Mouse (Mus musculus) CH12.LX (cell line): ENCODE data around the gene Dimt1. TPM values are rescaled to one million over a fixed set of nuclear protein-coding genes. Genes with fewer than 3 reads are reported as not detected.

Experiments used
- DNase-seq: peaks from one replicate; pipeline ENCODE4 v3.0.0-alpha.2; 2013; ENCODE audit errors: extremely low read depth
- H3K27ac ChIP-seq: 2 replicates; pipeline ENCODE4 v1.5.1; 2012; ENCODE audit warnings: low read depth, mild to moderate bottlenecking, control low read depth, moderate library complexity; ENCODE audit not compliant: insufficient read depth
- H3K27me3 ChIP-seq: replicated peaks from 2 replicates; pipeline ENCODE3; 2012; ENCODE audit warnings: inconsistent platforms
- H3K36me3 ChIP-seq, 2 experiments: replicated peaks in 1 of 2; 2 replicates each; pipeline versions ENCODE3 to v1.6.1; 2012; ENCODE audit warnings: inconsistent platforms in 1 of 2, low read length in 1 of 2, mild to moderate bottlenecking in 1 of 2, mixed read lengths in 1 of 2, moderate library complexity in 1 of 2; ENCODE audit not compliant: control insufficient read depth in 1 of 2, insufficient read depth in 1 of 2
- H3K4me1 ChIP-seq, 2 experiments: 2 replicates each; pipeline ENCODE4 v1.6.1; 2012; ENCODE audit warnings: inconsistent platforms in 1 of 2, moderate library complexity in 1 of 2; ENCODE audit not compliant: insufficient read depth in 2 of 2, control insufficient read depth in 1 of 2
- H3K4me2 ChIP-seq: 2 replicates; pipeline ENCODE4 v1.6.1; 2012; ENCODE audit warnings: low read depth, mild to moderate bottlenecking, control low read depth; ENCODE audit not compliant: poor library complexity, insufficient read depth, severe bottlenecking
- H3K4me3 ChIP-seq, 3 experiments: fragments of 150-350 bp in 1 of 3; sonication (generic) in 1 of 3; replicated peaks in 1 of 3; 2 replicates each; pipeline versions ENCODE3 to v1.5.1; 2011 to 2012; ENCODE audit warnings: low read depth in 2 of 3, low read length in 2 of 3, mild to moderate bottlenecking in 2 of 3, moderate library complexity in 2 of 3, control low read depth in 1 of 3, improper control_type of control experiment in 1 of 3, inconsistent platforms in 1 of 3, mixed read lengths in 1 of 3; ENCODE audit not compliant: poor library complexity in 1 of 3
- H3K79me2 ChIP-seq: replicated peaks from 2 replicates; pipeline ENCODE4 v1.6.1; 2012; ENCODE audit warnings: mild to moderate bottlenecking, moderate library complexity; ENCODE audit not compliant: control insufficient read depth, poor library complexity, insufficient read depth, severe bottlenecking; ENCODE audit errors: extremely low read depth
- H3K9ac ChIP-seq: 2 replicates; pipeline ENCODE4 v1.6.1; 2012; ENCODE audit warnings: low read depth, mild to moderate bottlenecking, control low read depth, moderate library complexity; ENCODE audit not compliant: insufficient read depth
- H3K9me3 ChIP-seq: replicated peaks from 2 replicates; pipeline ENCODE3; 2012; ENCODE audit warnings: low read length, inconsistent platforms, mixed read lengths
- BHLHE40 ChIP-seq: IDR thresholded peaks from 2 replicates; pipeline ENCODE4 v1.6.1; 2011; ENCODE audit warnings: mild to moderate bottlenecking, low read depth, low read length, improper control_type of control experiment
- CHD2 ChIP-seq: IDR thresholded peaks from 2 replicates; pipeline ENCODE4 v1.6.1; 2011; ENCODE audit warnings: low read length, improper control_type of control experiment
- CTCF ChIP-seq, 2 experiments: IDR thresholded peaks in 1 of 2; conservative IDR thresholded peaks in 1 of 2; 2 replicates each; pipeline ENCODE4 v1.5.1; 2011 to 2012; ENCODE audit warnings: low read depth in 2 of 2, low read length in 2 of 2, improper control_type of control experiment in 1 of 2, inconsistent platforms in 1 of 2, mild to moderate bottlenecking in 1 of 2, moderate library complexity in 1 of 2
- E2F4 ChIP-seq: IDR thresholded peaks from 2 replicates; pipeline ENCODE4 v1.6.1; 2011; ENCODE audit warnings: low read depth, low read length, improper control_type of control experiment; ENCODE audit not compliant: insufficient replicate concordance
- ELF1 ChIP-seq: IDR thresholded peaks from 2 replicates; pipeline ENCODE4 v1.6.1; 2014; ENCODE audit warnings: low read depth, mild to moderate bottlenecking, inconsistent platforms, low read length, improper control_type of control experiment
- ETS1 ChIP-seq: conservative IDR thresholded peaks from 2 replicates; pipeline ENCODE4 v1.6.1; 2012; ENCODE audit warnings: low read depth, mild to moderate bottlenecking, inconsistent platforms, low read length, improper control_type of control experiment, moderate library complexity
- GABPA ChIP-seq: IDR thresholded peaks from 2 replicates; pipeline ENCODE4 v1.6.1; 2012; ENCODE audit warnings: low read depth, low read length, improper control_type of control experiment, inconsistent platforms; ENCODE audit not compliant: insufficient replicate concordance
- HCFC1 ChIP-seq: IDR thresholded peaks from 2 replicates; pipeline ENCODE4 v1.6.1; 2012; ENCODE audit warnings: low read depth, mild to moderate bottlenecking, inconsistent platforms, low read length, improper control_type of control experiment
- MAZ ChIP-seq: IDR thresholded peaks from 2 replicates; pipeline ENCODE4 v1.6.1; 2012; ENCODE audit warnings: low read depth, mild to moderate bottlenecking, inconsistent platforms, low read length, improper control_type of control experiment, moderate library complexity
- MEF2A ChIP-seq: IDR thresholded peaks from 2 replicates; pipeline ENCODE4 v1.6.1; 2014; ENCODE audit warnings: low read depth, mild to moderate bottlenecking, inconsistent platforms, low read length, improper control_type of control experiment, borderline replicate concordance
- MYC ChIP-seq: IDR thresholded peaks from 2 replicates; pipeline ENCODE4 v1.6.1; 2011; ENCODE audit warnings: low read depth, mild to moderate bottlenecking, improper control_type of control experiment, low read length
- NELFE ChIP-seq: IDR thresholded peaks from 2 replicates; pipeline ENCODE4 v1.6.1; 2011; ENCODE audit warnings: low read depth, low read length, improper control_type of control experiment
- NRF1 ChIP-seq: IDR thresholded peaks from 2 replicates; pipeline ENCODE4 v1.6.1; 2014; ENCODE audit warnings: low read depth, mild to moderate bottlenecking, inconsistent platforms, low read length, improper control_type of control experiment, moderate library complexity
- PAX5 ChIP-seq: IDR thresholded peaks from 2 replicates; pipeline ENCODE4 v1.6.1; 2012; ENCODE audit warnings: low read length, inconsistent platforms, mixed read lengths
- POLR2A ChIP-seq: IDR thresholded peaks from 2 replicates; pipeline ENCODE4 v1.6.1; 2011; ENCODE audit warnings: low read depth, mild to moderate bottlenecking, improper control_type of control experiment, low read length
- SIN3A ChIP-seq: IDR thresholded peaks from 2 replicates; pipeline ENCODE4 v1.6.1; 2012; ENCODE audit warnings: low read length, improper control_type of control experiment, inconsistent platforms
- TBP ChIP-seq: conservative IDR thresholded peaks from 2 replicates; pipeline ENCODE4 v1.6.1; 2011; ENCODE audit warnings: low read depth, low read length, improper control_type of control experiment
- TCF12 ChIP-seq: IDR thresholded peaks from 2 replicates; pipeline ENCODE4 v1.6.1; 2014; ENCODE audit warnings: low read depth, mild to moderate bottlenecking, inconsistent platforms, low read length, improper control_type of control experiment
- USF2 ChIP-seq: conservative IDR thresholded peaks from 2 replicates; pipeline ENCODE4 v1.6.1; 2011; ENCODE audit warnings: low read depth, low read length, improper control_type of control experiment
- ZMIZ1 ChIP-seq: IDR thresholded peaks from 2 replicates; pipeline ENCODE4 v1.6.1; 2012; ENCODE audit warnings: low read depth, mild to moderate bottlenecking, inconsistent platforms, low read length, improper control_type of control experiment
- ZNF384 ChIP-seq: IDR thresholded peaks from 2 replicates; pipeline ENCODE4 v1.6.1; 2012; ENCODE audit warnings: low read depth, low read length, improper control_type of control experiment, inconsistent platforms
- dilution Hi-C: fragments of 300-500 bp; cut with MboI; formaldehyde crosslinking; loops from 2 replicates; pipeline ENCODE4 v1.14.3; 2020; ENCODE audit warnings: low sequenced_read_pairs; ENCODE audit not compliant: extremely low pct_unique_long_range_greater_than_20kb, extremely low pct_ligation_motif_present
- in situ Hi-C: fragments of 300-500 bp; cut with MboI; formaldehyde crosslinking; loops from 3 replicates; pipeline ENCODE4 v1.14.3; 2019; ENCODE audit warnings: low sequenced_read_pairs, low pct_ligation_motif_present, low pct_unique_long_range_greater_than_20kb, mixed read lengths
- polyA plus RNA-seq: library from polyadenylated mRNA; unstranded; fragments of >175 nt; gene quantifications from 2 replicates; pipeline ENCODE4 v1.2.1, GENCODE M21; 2012; ENCODE audit warnings: low read depth; ENCODE audit not compliant: insufficient read length
- total RNA-seq, 2 experiments: library from RNA; depleted of rRNA; stranded (reverse); fragments of 300-350 nt in 1 of 2; fragments of >200 nt in 1 of 2; gene quantifications; 2 replicates each; pipeline ENCODE4 v1.2.3; 2012 to 2014

The Dimt1 gene
- total and polyA plus RNA-seq, 3 experiments: 25.9 to 66.4 (median 49.4) TPM

DNA sequence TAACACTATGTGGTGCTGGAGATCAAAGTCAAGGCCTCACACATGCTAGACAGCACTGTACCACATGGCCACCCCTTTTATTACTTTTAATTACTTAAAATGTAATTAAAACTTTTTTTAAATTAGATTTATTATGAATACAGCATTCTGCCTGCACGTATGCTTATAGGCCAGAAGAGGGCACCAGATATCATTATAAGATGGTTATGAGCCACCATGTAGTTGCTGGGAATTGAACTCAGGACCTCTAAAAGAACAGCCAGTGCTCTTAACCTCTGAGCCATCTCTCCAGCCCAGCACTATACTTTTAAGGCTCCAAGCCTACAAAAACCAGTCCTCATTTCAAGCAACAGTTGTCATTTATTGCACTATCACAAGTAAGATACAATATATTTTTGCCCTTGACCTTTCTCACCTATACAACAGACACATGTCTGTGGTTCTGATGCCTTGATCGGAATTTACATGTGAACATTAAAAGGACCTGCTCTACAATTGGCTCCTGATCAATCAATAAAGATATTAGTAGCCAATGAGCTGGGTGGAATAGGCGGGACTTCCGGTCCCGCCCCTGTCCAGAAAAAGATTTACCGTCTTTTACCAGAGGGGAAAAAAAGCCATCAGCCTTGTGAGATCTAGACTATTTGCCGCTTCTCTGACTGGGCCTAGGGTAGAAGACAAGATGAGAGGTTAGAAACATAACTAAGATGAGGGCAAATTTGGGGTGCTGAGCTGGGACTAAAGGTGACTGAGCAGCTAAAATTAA is 5.5 kb upstream of the Dimt1 start:
- H3K9ac ChIP-seq: peak overlapping the region; percentile 94

DNA sequence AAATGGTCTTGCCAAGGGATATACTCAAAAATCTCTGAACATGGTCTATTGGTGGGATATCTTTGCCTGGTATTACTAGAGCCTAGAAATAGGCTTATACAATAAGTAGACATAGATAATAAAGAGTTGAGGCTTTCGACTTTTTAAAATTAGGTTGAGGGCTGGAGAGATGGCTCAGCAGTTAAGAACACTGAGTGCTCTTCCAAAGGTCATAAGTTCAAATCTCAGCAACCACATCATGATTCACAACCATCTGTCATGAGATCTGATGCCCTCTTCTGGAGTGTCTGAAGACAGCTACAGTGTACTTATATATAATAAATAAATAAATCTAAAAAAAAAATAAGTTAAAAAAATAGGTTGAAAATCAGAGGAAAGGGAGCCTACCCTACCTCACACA is 4.2 kb upstream of the Dimt1 start:
- Histone ChIP-seq H3K4me1 (peaks cover 0 to 6% of the 10 kb centered on the region in 2 experiments; a peak in 3 of 4 replicates), H3K9ac (no peak overlapping the region), H3K27me3 (no peaks in the 10 kb centered on the region), H3K4me2 (no peak overlapping the region), H3K4me3 (no peak overlapping the region), H3K27ac (no peak overlapping the region), H3K79me2 (peaks cover 7% of the 10 kb centered on the region), H3K9me3 (no peaks in the 10 kb centered on the region), H3K36me3 (no peaks in the 10 kb centered on the region)
- TF ChIP-seq PAX5 (no peak), CTCF (conservative IDR thresholded peaks at IDR 0.05 in 1 of 2, IDR thresholded peaks at IDR 0.05 in 1 of 2; ENCODE audit: low read depth in 2 of 2, low read length in 2 of 2) (no peak), GABPA (no peak)
- dilution Hi-C loops: no loop called here
- DNase-seq: no peak
- in situ Hi-C loops: loop anchor here (10.0 kb wide), 1 partner anchor 152 kb away; no protein-coding TSS in a partner anchor

More for the DNA sequence above, 5.5 kb upstream of the Dimt1 start:
- Histone ChIP-seq H3K36me3 (no peaks in the 10 kb centered on the region), H3K4me1 (peaks cover 0 to 11% of the 10 kb centered on the region in 2 experiments; a peak in 3 of 4 replicates)
- in situ Hi-C loops: loop anchor here (10.0 kb wide), 1 partner anchor 153 kb away; no protein-coding TSS in a partner anchor
- peak; percentile 47; the same call in 1 of the 2 replicates for TF ChIP-seq MEF2A
- peak; percentile 66 for TF ChIP-seq TCF12
- peak; percentile 60 for TF ChIP-seq ZNF384
- TF ChIP-seq E2F4: no peak
- TF ChIP-seq USF2: no peak
- peak; percentile 63 for TF ChIP-seq HCFC1
- 0 out of 2 replicates have a peak, but pooled peaks have one; percentile 47 for TF ChIP-seq TBP
- no peak for TF ChIP-seq MAZ
- TF ChIP-seq BHLHE40: no peak
- TF ChIP-seq POLR2A: peak; percentile 72
- TF ChIP-seq ELF1: peak; percentile 73
- TF ChIP-seq SIN3A: no peak
- TF ChIP-seq CHD2: peak; percentile 80; the same call in 1 of the 2 replicates
- no peak for TF ChIP-seq GABPA
- peak; percentile 82 for TF ChIP-seq NELFE
- peak; percentile 63; the same call in 1 of the 2 replicates for TF ChIP-seq MYC
- peak; percentile 40; the same call in 1 of the 2 replicates for TF ChIP-seq ZMIZ1
- peak in 1 of 2 experiments; percentile 19; a peak in 2 of 4 replicates for TF ChIP-seq CTCF (conservative IDR thresholded peaks at IDR 0.05 in 1 of 2, IDR thresholded peaks at IDR 0.05 in 1 of 2; ENCODE audit: low read depth in 2 of 2, low read length in 2 of 2)
- no peak for TF ChIP-seq NRF1
- TF ChIP-seq ETS1: no peak
- TF ChIP-seq, all 38 proteins: peak for 12
- H3K9me3 ChIP-seq: no peaks in the 10 kb centered on the region
- peak overlapping the region; percentile 91 for H3K4me2 ChIP-seq
- dilution Hi-C loops: no loop called here
- 0 out of 2 replicates have a peak overlapping the region, but pooled peaks have one; percentile 52 for H3K27ac ChIP-seq
- H3K27me3 ChIP-seq: no peaks in the 10 kb centered on the region
- peak overlapping the region; percentile 44 to 69 (median 51) for H3K4me3 ChIP-seq
- peak; percentile 91 for DNase-seq
- H3K79me2 ChIP-seq: peaks cover 2% of the 10 kb centered on the region
